Mouse (Mus musculus) spleen, adult 2 months (tissue): ENCODE measurements around the gene Aip.

Experiments
- CTCF ChIP-seq: fragments of 200-500 bp; IDR thresholded peaks from 2 replicates; pipeline ENCODE4 v1.5.1; 2011; ENCODE audit warnings: mild to moderate bottlenecking, inconsistent platforms; ENCODE audit not compliant: insufficient read depth, insufficient read length, insufficient replicate concordance; ENCODE audit errors: extremely low read depth
- POLR2A ChIP-seq: fragments of 200-500 bp; IDR thresholded peaks from 2 replicates; pipeline ENCODE4 v1.6.1; 2011; ENCODE audit warnings: low read depth, low read length, inconsistent platforms

DNA sequence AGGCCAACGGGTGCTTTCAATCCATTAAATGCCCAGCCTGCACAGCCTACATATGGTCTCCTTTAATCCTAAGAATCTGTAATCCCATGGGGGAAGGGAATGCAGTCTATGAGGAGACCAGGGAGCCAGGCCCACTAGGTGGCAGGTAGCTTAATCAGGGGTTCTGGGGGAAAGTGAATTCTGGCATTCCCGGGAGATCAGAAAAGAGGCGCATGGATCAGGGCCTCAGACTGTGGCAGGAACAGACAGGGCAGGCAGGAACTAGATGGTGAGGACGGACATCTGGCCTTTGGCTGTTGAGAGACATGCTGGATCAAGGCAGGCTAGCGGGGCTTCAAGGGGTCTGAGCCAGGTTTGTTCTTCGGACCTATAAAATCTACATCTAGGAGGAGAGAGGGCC is 24.2 kb downstream of the Aip start:
- TF ChIP-seq CTCF (no peak), POLR2A (no peak)
